ENCODE assay signal across 7 mouse cellular contexts in genomic region chr5:113225686-113226435, GRCm38 (mm10). TPM values are rescaled to one million over a fixed set of nuclear protein-coding genes. Genes with fewer than 3 reads are reported as not detected.
A peak's percentile ranks its signal among the peaks of the same experiment; 100 is the strongest.
DNase-seq lines count a peak whose midpoint lies in the region; ATAC-seq and TF ChIP-seq lines count a peak whose summit lies in the region.

No protein-coding gene starts in this region.

- no peaks in the 10 kb centered on the region for H3K36me3 ChIP-seq in lung, embryonic 14.5 days (ENCODE audit: insufficient read depth)
- H3K36me3 ChIP-seq in forebrain, embryonic 15.5 days = no peaks in the 10 kb centered on the region
- no peaks in the 10 kb centered on the region for H3K36me3 ChIP-seq in liver, embryonic 14.5 days (replicated peaks; ENCODE audit: control insufficient read depth, insufficient read depth, low read depth)
- no peaks in the 10 kb centered on the region for H3K36me3 ChIP-seq in stomach, postnatal 0 days (ENCODE audit: control insufficient read depth, insufficient read depth, low read length)

- no peak for TF ChIP-seq POLR2A in lung, adult 2 months (IDR thresholded peaks at IDR 0.05; ENCODE audit: borderline replicate concordance, extremely low read depth, low read depth, low read length)

- H3K27me3 ChIP-seq in lung, embryonic 14.5 days (ENCODE audit: insufficient read depth, low read length) = no peaks in the 10 kb centered on the region
- no peaks in the 10 kb centered on the region for H3K27me3 ChIP-seq in forebrain, embryonic 15.5 days
- peaks cover 1% of the 10 kb centered on the region; the same call in 1 of the 2 replicates for H3K27me3 ChIP-seq in liver, embryonic 14.5 days (ENCODE audit: control insufficient read depth, insufficient read depth, low read length)
- H3K27me3 ChIP-seq in stomach, postnatal 0 days (ENCODE audit: control insufficient read depth, insufficient read depth, low read length) = no peaks in the 10 kb centered on the region

- peak overlapping the region; percentile 29 for H3K9ac ChIP-seq in lung, embryonic 14.5 days
- H3K9ac ChIP-seq in forebrain, embryonic 15.5 days (replicated peaks) = peak overlapping the region; percentile 40; the same call in 1 of the 2 replicates
- H3K9ac ChIP-seq in liver, embryonic 14.5 days (replicated peaks) = no peak overlapping the region
- H3K9ac ChIP-seq in stomach, postnatal 0 days (ENCODE audit: low read length) = peak overlapping the region; percentile 36; the same call in 1 of the 2 replicates

- peak overlapping the region; percentile 57 for H3K4me2 ChIP-seq in lung, embryonic 14.5 days
- H3K4me2 ChIP-seq in forebrain, embryonic 15.5 days (replicated peaks) = peak overlapping the region; percentile 44
- peak overlapping the region; percentile 42; the same call in 1 of the 2 replicates for H3K4me2 ChIP-seq in liver, embryonic 14.5 days (ENCODE audit: low read depth)
- H3K4me2 ChIP-seq in stomach, postnatal 0 days (replicated peaks; ENCODE audit: low read depth) = peak overlapping the region; percentile 48

- no peak for DNase-seq in lung, embryonic 14.5 days
- DNase-seq in lung, adult 2 months = no peak
- no peak for DNase-seq in liver, embryonic 14.5 days (ENCODE audit: low read depth in 3 of 3, low spot score in 3 of 3)
- no peak for DNase-seq in stomach, postnatal 0 days (ENCODE audit: low spot score)
- no peak for DNase-seq in urinary bladder, postnatal 10 days (ENCODE audit: low spot score)
- DNase-seq in lung, postnatal 36 days = no peak

- WGBS in lung, embryonic 14.5 days = 19% methylated on average over 25 of the region's 25 CpGs
- 29% methylated on average over 25 of the region's 25 CpGs for WGBS in lung, adult 2 months
- 13% methylated on average over 25 of the region's 25 CpGs for WGBS in forebrain, embryonic 15.5 days
- 16% methylated on average over 25 of the region's 25 CpGs for WGBS in liver, embryonic 14.5 days (ENCODE audit: insufficient replicate concordance)
- whole genome bisulfite sequencing in stomach, postnatal 0 days = 33% methylated on average over 25 of the region's 25 CpGs

- no peak for ATAC-seq in lung, embryonic 14.5 days (ENCODE audit: insufficient read depth)
- peak; percentile 12; the same call in 1 of the 2 replicates for ATAC-seq in forebrain, embryonic 15.5 days (replicated peaks)
- no peak for ATAC-seq in liver, embryonic 14.5 days (ENCODE audit: insufficient read depth)
- ATAC-seq in stomach, postnatal 0 days (ENCODE audit: low FRiP score, low TSS enrichment) = no peak

- peaks cover 6% of the 10 kb centered on the region; the same call in 1 of the 2 replicates for H3K4me1 ChIP-seq in lung, embryonic 14.5 days (ENCODE audit: insufficient read depth)
- peaks cover 4% of the 10 kb centered on the region; the same call in 1 of the 2 replicates for H3K4me1 ChIP-seq in lung, adult 2 months (ENCODE audit: control insufficient read depth, insufficient read depth, low read length)
- H3K4me1 ChIP-seq in forebrain, embryonic 15.5 days = peaks cover 19% of the 10 kb centered on the region
- H3K4me1 ChIP-seq in liver, embryonic 14.5 days (replicated peaks; ENCODE audit: control insufficient read depth in 2 of 2, insufficient read depth in 2 of 2, low read length in 1 of 2) = peaks cover 0 to 2% of the 10 kb centered on the region in 2 experiments; a peak in 1 of 4 replicates
- no peaks in the 10 kb centered on the region for H3K4me1 ChIP-seq in stomach, postnatal 0 days (replicated peaks; ENCODE audit: control insufficient read depth, insufficient read depth)

- peak overlapping the region; percentile 54; the same call in 1 of the 2 replicates for H3K27ac ChIP-seq in lung, embryonic 14.5 days (ENCODE audit: low read depth)
- 0 out of 2 replicates have a peak overlapping the region, but pooled peaks have one; percentile 8 for H3K27ac ChIP-seq in forebrain, embryonic 15.5 days (replicated peaks)
- H3K27ac ChIP-seq in liver, embryonic 14.5 days = no peak overlapping the region
- H3K27ac ChIP-seq in stomach, postnatal 0 days (replicated peaks) = no peak overlapping the region

- TF ChIP-seq CTCF in lung, embryonic 14.5 days (IDR thresholded peaks at IDR 0.05; ENCODE audit: low read depth) = no peak
- no peak for TF ChIP-seq CTCF in lung, adult 2 months (IDR thresholded peaks at IDR 0.05; ENCODE audit: insufficient read depth, low read length)
- no peak for TF ChIP-seq CTCF in liver, embryonic 14.5 days (IDR thresholded peaks at IDR 0.05; ENCODE audit: low read depth)
- no peak for TF ChIP-seq CTCF in stomach, postnatal 0 days (IDR thresholded peaks at IDR 0.05; ENCODE audit: low read depth)

- TF ChIP-seq EP300 in liver, embryonic 14.5 days (IDR thresholded peaks at IDR 0.05; ENCODE audit: low read depth) = no peak
- no peak for TF ChIP-seq EP300 in stomach, postnatal 0 days (optimal IDR thresholded peaks at IDR 0.05)

- no peaks in the 10 kb centered on the region for H3K9me3 ChIP-seq in lung, embryonic 14.5 days (ENCODE audit: low read depth, low read length)
- 0 out of 2 replicates have a peak, but pooled peaks cover 5% of the 10 kb centered on the region for H3K9me3 ChIP-seq in forebrain, embryonic 15.5 days
- H3K9me3 ChIP-seq in liver, embryonic 14.5 days (ENCODE audit: control insufficient read depth, low read length) = no peaks in the 10 kb centered on the region
- no peaks in the 10 kb centered on the region for H3K9me3 ChIP-seq in stomach, postnatal 0 days (ENCODE audit: control insufficient read depth, low read length)

- H3K4me3 ChIP-seq in lung, embryonic 14.5 days (ENCODE audit: low read depth, low read length) = peak overlapping the region; percentile 19
- no peak overlapping the region for H3K4me3 ChIP-seq in lung, adult 2 months (replicated peaks; ENCODE audit: extremely low read depth, low read depth, low read length)
- peak overlapping the region; percentile 22 for H3K4me3 ChIP-seq in forebrain, embryonic 15.5 days
- H3K4me3 ChIP-seq in liver, embryonic 14.5 days (ENCODE audit: insufficient read depth in 1 of 2, low read depth in 2 of 2, low read length in 2 of 2) = no peak overlapping the region
- peak overlapping the region; percentile 5; the same call in 1 of the 2 replicates for H3K4me3 ChIP-seq in stomach, postnatal 0 days (ENCODE audit: low read depth, low read length)

RNA-seq across cellular contexts. Expression of gene Tmem211, which starts 0.8 kb away (rescaled TPM):
- not detected in 2 replicates for polyA plus RNA-seq in lung, embryonic 14.5 days (2014; fragmentation: Nextera tagmentation; extraction: Ambion mirVana)
- polyA plus RNA-seq in lung, adult 2 months (2012; rRNA removed) = 0.08 TPM in 1 of 2 replicates, not detected in the other
- polyA plus RNA-seq in forebrain, embryonic 15.5 days (2015; fragmentation: Nextera tagmentation; extraction: Ambion mirVana) = not detected in 2 replicates
- not detected in 2 replicates for polyA plus RNA-seq in liver, embryonic 14.5 days (2012; rRNA removed)
- not detected in 2 replicates for polyA plus RNA-seq in liver, embryonic 14.5 days (2014; fragmentation: Nextera tagmentation; extraction: Ambion mirVana)
- polyA plus RNA-seq in stomach, postnatal 0 days (2015; fragmentation: Nextera tagmentation; extraction: Ambion mirVana) = 0.46 and 0.59 TPM in 2 replicates

RNA-seq across cellular contexts. Expression of gene 2900026A02Rik, which starts 4.8 kb away (rescaled TPM):
- polyA plus RNA-seq in lung, embryonic 14.5 days (2014; fragmentation: Nextera tagmentation; extraction: Ambion mirVana) = 6.9 TPM in 2 replicates
- polyA plus RNA-seq in lung, adult 2 months (2012; rRNA removed) = 29.0 and 32.0 TPM in 2 replicates
- polyA plus RNA-seq in forebrain, embryonic 15.5 days (2015; fragmentation: Nextera tagmentation; extraction: Ambion mirVana) = 4.4 and 4.9 TPM in 2 replicates
- polyA plus RNA-seq in liver, embryonic 14.5 days (2012; rRNA removed) = 1.1 and 1.2 TPM in 2 replicates
- polyA plus RNA-seq in liver, embryonic 14.5 days (2014; fragmentation: Nextera tagmentation; extraction: Ambion mirVana) = 0.63 and 0.68 TPM in 2 replicates
- 5.3 and 6.2 TPM in 2 replicates for polyA plus RNA-seq in stomach, postnatal 0 days (2015; fragmentation: Nextera tagmentation; extraction: Ambion mirVana)

Comparison
In these comparisons a context has a peak if more than half of its experiments do, and no peak if none do; other contexts are left out.
1. H3K4me3 ChIP-seq: peak in lung, embryonic 14.5 days (single experiment), forebrain, embryonic 15.5 days (single experiment) and stomach, postnatal 0 days (single experiment); none in lung, adult 2 months (single experiment) and liver, embryonic 14.5 days (0 of 2).
2. H3K27ac ChIP-seq: peak in lung, embryonic 14.5 days (single experiment) and forebrain, embryonic 15.5 days (single experiment); none in liver, embryonic 14.5 days (single experiment) and stomach, postnatal 0 days (single experiment).
3. Peak in every context shown above with its lines, with median percentiles within 50 percentile points of each other: H3K4me2 ChIP-seq.